In the genomic region with DNA sequence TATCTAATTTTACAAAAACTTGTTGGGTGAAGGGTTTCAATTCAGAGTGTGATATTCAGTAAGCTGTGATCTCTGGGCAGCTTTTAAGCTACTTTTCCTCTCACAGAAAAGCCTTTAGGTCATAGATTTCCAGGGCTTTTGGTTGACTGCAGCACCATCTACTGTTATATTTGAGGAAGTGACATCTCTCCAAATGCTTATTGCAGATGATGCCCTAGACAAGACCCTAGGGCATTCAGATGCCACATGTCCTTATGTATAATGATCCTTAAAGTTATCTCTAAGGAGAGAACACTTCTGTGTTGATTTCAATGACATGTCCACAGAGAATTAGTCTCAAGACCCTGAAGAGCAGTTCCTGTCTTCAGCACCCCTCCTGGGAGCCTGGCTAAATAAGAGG, we compare ENCODE assay signal across 8 mouse cellular contexts. TPM values are rescaled to one million over a fixed set of nuclear protein-coding genes. Genes with fewer than 3 reads are reported as not detected.
A peak's percentile ranks its signal among the peaks of the same experiment; 100 is the strongest.
DNase-seq lines count a peak whose midpoint lies in the region; ATAC-seq and TF ChIP-seq lines count a peak whose summit lies in the region.

No protein-coding gene starts in this region.

- no peaks in the 10 kb centered on the region for H3K27me3 ChIP-seq in kidney, postnatal 0 days (ENCODE audit: insufficient read depth, low read length)
- H3K27me3 ChIP-seq in E14TG2a.4 (ENCODE audit: insufficient read depth, low read length): no peaks in the 10 kb centered on the region
- H3K27me3 ChIP-seq in hindbrain, embryonic 13.5 days: no peaks in the 10 kb centered on the region

- H3K4me1 ChIP-seq in kidney, postnatal 0 days (replicated peaks; ENCODE audit: insufficient read depth, low read length): no peaks in the 10 kb centered on the region
- no peaks in the 10 kb centered on the region for H3K4me1 ChIP-seq in E14TG2a.4 (replicated peaks; ENCODE audit: low read depth, low read length)
- peaks cover 6% of the 10 kb centered on the region; the same call in 1 of the 2 replicates for H3K4me1 ChIP-seq in hindbrain, embryonic 13.5 days (replicated peaks)

- H3K9me3 ChIP-seq in kidney, postnatal 0 days (replicated peaks; ENCODE audit: low read length): no peaks in the 10 kb centered on the region
- no peaks in the 10 kb centered on the region for H3K9me3 ChIP-seq in E14TG2a.4 (ENCODE audit: low read length)
- H3K9me3 ChIP-seq in hindbrain, embryonic 13.5 days: no peaks in the 10 kb centered on the region

- H3K4me2 ChIP-seq in kidney, postnatal 0 days (ENCODE audit: low read length): no peak overlapping the region
- no peak overlapping the region for H3K4me2 ChIP-seq in hindbrain, embryonic 13.5 days

- peak; percentile 67 for TF ChIP-seq CTCF in kidney, postnatal 0 days (IDR thresholded peaks at IDR 0.05; ENCODE audit: low read depth)
- TF ChIP-seq CTCF in E14TG2a.4 (conservative IDR thresholded peaks at IDR 0.05; ENCODE audit: low read length): peak; percentile 30; the same call in 1 of the 2 replicates

- no peak overlapping the region for H3K27ac ChIP-seq in kidney, postnatal 0 days
- no peak overlapping the region for H3K27ac ChIP-seq in hindbrain, embryonic 13.5 days

- no peak for ATAC-seq in kidney, postnatal 0 days (replicated peaks; ENCODE audit: low FRiP score, low read depth)
- peak; percentile 47 for ATAC-seq in hindbrain, embryonic 13.5 days (ENCODE audit: low FRiP score)

- H3K36me3 ChIP-seq in kidney, postnatal 0 days (ENCODE audit: insufficient read depth, low read length): no peaks in the 10 kb centered on the region
- H3K36me3 ChIP-seq in E14TG2a.4 (ENCODE audit: insufficient read depth, low read length): no peaks in the 10 kb centered on the region
- H3K36me3 ChIP-seq in hindbrain, embryonic 13.5 days: no peaks in the 10 kb centered on the region

- DNase-seq in kidney, postnatal 0 days (ENCODE audit: low spot score): peak; percentile 68
- no peak for DNase-seq in kidney, adult 18-20 months
- peak; percentile 29 for DNase-seq in R1 (ENCODE audit: low read depth, low spot score)
- DNase-seq in thymus, postnatal 14 days: no peak
- no peak for DNase-seq in T-cell, adult 2 months (ENCODE audit: low spot score)
- no peak for DNase-seq in ovary, postnatal 36 days (ENCODE audit: low spot score)

- no peak overlapping the region for H3K4me3 ChIP-seq in kidney, postnatal 0 days (replicated peaks; ENCODE audit: low read depth, low read length)
- no peak overlapping the region for H3K4me3 ChIP-seq in E14TG2a.4 (replicated peaks; ENCODE audit: low read length)
- H3K4me3 ChIP-seq in hindbrain, embryonic 13.5 days: no peak overlapping the region

- H3K9ac ChIP-seq in kidney, postnatal 0 days (ENCODE audit: low read depth, low read length): no peak overlapping the region
- no peak overlapping the region for H3K9ac ChIP-seq in hindbrain, embryonic 13.5 days

RNA-seq across cellular contexts. Expression of a gene that starts 49.2 kb away (rescaled TPM):
- polyA plus RNA-seq in kidney, postnatal 0 days (2015; fragmentation: Nextera tagmentation; extraction: Ambion mirVana): 6.3 and 7.5 TPM in 2 replicates
- polyA plus RNA-seq in hindbrain, embryonic 13.5 days (2015; fragmentation: Nextera tagmentation; extraction: Ambion mirVana): 37.9 and 38.9 TPM in 2 replicates

Comparison
In these comparisons a context has a peak if more than half of its experiments do, and no peak if none do; other contexts are left out.
1. DNase-seq: peak in kidney, postnatal 0 days (single experiment) and R1 (single experiment); none in kidney, adult 18-20 months (single experiment), thymus, postnatal 14 days (single experiment), T-cell, adult 2 months (single experiment) and ovary, postnatal 36 days (single experiment).